Comparison of ENCODE assay signal across 17 mouse cellular contexts in genomic region chr6:121055496-121055895, GRCm38 (mm10).
A peak's percentile ranks its signal among the peaks of the same experiment; 100 is the strongest.
DNase-seq lines count a peak whose midpoint lies in the region; ATAC-seq and TF ChIP-seq lines count a peak whose summit lies in the region.
"Had no signal": no experiment of that assay in that cellular context is flagged by ENCODE, and none has a peak within 500 bp of the region (broad histone marks: within the 10 kb centered on the region; RNA-seq: fewer than 3 reads in every experiment).

No protein-coding gene starts in this region.

- H3ac ChIP-seq in myocyte (ENCODE audit: control insufficient read depth, insufficient read length) = no peak overlapping the region

- H3K27ac ChIP-seq in heart, embryonic 11.5 days (ENCODE audit: low read depth, low read length) = peak overlapping the region; percentile 50; the same call in 1 of the 2 replicates
- H3K27ac ChIP-seq in lung, embryonic 14.5 days (ENCODE audit: low read depth) = 0 out of 2 replicates have a peak overlapping the region, but pooled peaks have one; percentile 4
- H3K27ac ChIP-seq: left cerebral cortex, adult 2 months; midbrain, embryonic 12.5 days had no signal

- H3K9me3 ChIP-seq in heart, embryonic 11.5 days (replicated peaks; ENCODE audit: control insufficient read depth, low read length) = no peaks in the 10 kb centered on the region
- H3K9me3 ChIP-seq in lung, embryonic 14.5 days (ENCODE audit: low read depth, low read length) = no peaks in the 10 kb centered on the region
- H3K9me3 ChIP-seq: midbrain, embryonic 12.5 days had no signal

- no peaks in the 10 kb centered on the region for H3K27me3 ChIP-seq in heart, embryonic 11.5 days (ENCODE audit: control insufficient read depth, insufficient read depth, low read length)
- no peaks in the 10 kb centered on the region for H3K27me3 ChIP-seq in lung, embryonic 14.5 days (ENCODE audit: insufficient read depth, low read length)
- H3K27me3 ChIP-seq in myocyte (ENCODE audit: control insufficient read depth, insufficient read depth, insufficient read length) = no peaks in the 10 kb centered on the region
- H3K27me3 ChIP-seq: midbrain, embryonic 12.5 days had no signal

- H3K79me2 ChIP-seq in myocyte (ENCODE audit: control insufficient read depth, insufficient read depth) = no peaks in the 10 kb centered on the region

- no peak overlapping the region for H3K4me2 ChIP-seq in heart, embryonic 11.5 days
- H3K4me2 ChIP-seq in lung, embryonic 14.5 days = no peak overlapping the region
- peak overlapping the region; percentile 24 for H3K4me2 ChIP-seq in myocyte (ENCODE audit: low read depth)
- H3K4me2 ChIP-seq: midbrain, embryonic 12.5 days had no signal

- no peak for TF ChIP-seq CTCF in lung, embryonic 14.5 days (IDR thresholded peaks at IDR 0.05; ENCODE audit: low read depth)

- H3K9ac ChIP-seq in heart, embryonic 11.5 days (ENCODE audit: low read depth, low read length) = no peak overlapping the region
- H3K9ac ChIP-seq in lung, embryonic 14.5 days = no peak overlapping the region
- H3K9ac ChIP-seq: midbrain, embryonic 12.5 days had no signal

- TF ChIP-seq POLR2A in myocyte (IDR thresholded peaks at IDR 0.05; ENCODE audit: insufficient read length, low read depth) = no peak

- H3K4me3 ChIP-seq in heart, embryonic 11.5 days (ENCODE audit: low read depth, low read length) = no peak overlapping the region
- H3K4me3 ChIP-seq in lung, embryonic 14.5 days (ENCODE audit: low read depth, low read length) = no peak overlapping the region
- H3K4me3 ChIP-seq in myocyte = no peak overlapping the region
- H3K4me3 ChIP-seq: erythroblast, embryonic 14.5 days; left cerebral cortex, adult 2 months; midbrain, embryonic 12.5 days had no signal

- no peak for ATAC-seq in heart, embryonic 11.5 days (replicated peaks; ENCODE audit: insufficient number of reproducible peaks, low FRiP score, low TSS enrichment)
- ATAC-seq in lung, embryonic 14.5 days (ENCODE audit: insufficient read depth) = no peak
- ATAC-seq in common myeloid progenitor, adult 5-6 weeks (replicated peaks; ENCODE audit: low read depth, poor library complexity, severe bottlenecking) = peak; percentile 24; the same call in 1 of the 2 replicates
- ATAC-seq: forebrain, embryonic 16.5 days; hindbrain, embryonic 16.5 days had no signal

- WGBS in heart, embryonic 11.5 days (ENCODE audit: insufficient replicate concordance) = 45% methylated on average over 3 of the region's 3 CpGs
- 36% methylated on average over 3 of the region's 3 CpGs for WGBS in lung, embryonic 14.5 days

- DNase-seq in heart, adult 9 months (ENCODE audit: low spot score in 2 of 2) = no peak
- peak; percentile 78 for DNase-seq in lung, embryonic 14.5 days
- no peak for DNase-seq in lung, postnatal 14 days
- DNase-seq in retina, postnatal 1 day = no peak
- DNase-seq: cerebellum, adult 9-11 months; kidney, adult 11 months; kidney, postnatal 10 days; lung, postnatal 4 days; right cerebral cortex, adult 18-20 months had no signal

- H3K4me1 ChIP-seq in heart, embryonic 11.5 days (ENCODE audit: control insufficient read depth, insufficient read depth, low read length) = peaks cover 67% of the 10 kb centered on the region
- peaks cover 40% of the 10 kb centered on the region for H3K4me1 ChIP-seq in lung, embryonic 14.5 days (ENCODE audit: insufficient read depth)
- H3K4me1 ChIP-seq: midbrain, embryonic 12.5 days had no signal

- H3K36me3 ChIP-seq in heart, embryonic 11.5 days (ENCODE audit: control insufficient read depth, insufficient read depth, low read length) = no peaks in the 10 kb centered on the region
- H3K36me3 ChIP-seq in lung, embryonic 14.5 days (ENCODE audit: insufficient read depth) = no peaks in the 10 kb centered on the region
- no peaks in the 10 kb centered on the region for H3K36me3 ChIP-seq in myocyte (ENCODE audit: control insufficient read depth, insufficient read depth)
- H3K36me3 ChIP-seq: midbrain, embryonic 12.5 days had no signal

TF ChIP-seq in myocyte, 11 proteins besides CTCF, POLR2A, EP300 and RAD21:
- no peak for TF ChIP-seq TCF3 (IDR thresholded peaks at IDR 0.05; ENCODE audit: insufficient read length, low read depth)
- no peak for TF ChIP-seq CEBPB (IDR thresholded peaks at IDR 0.05; ENCODE audit: insufficient read depth, poor library complexity, severe bottlenecking)
- TF ChIP-seq TCF12 (IDR thresholded peaks at IDR 0.05; ENCODE audit: insufficient read depth, poor library complexity, severe bottlenecking) = no peak
- no peak for TF ChIP-seq SRF (IDR thresholded peaks at IDR 0.05; ENCODE audit: control insufficient read depth, insufficient read length, low read depth)
- no peak for TF ChIP-seq MYOG (IDR thresholded peaks at IDR 0.05; ENCODE audit: control insufficient read depth in 1 of 3, insufficient read depth in 1 of 3, insufficient read length in 2 of 3, low read depth in 2 of 3)
TF ChIP-seq in myocyte: peak in this region for 0.
